Mouse (Mus musculus): Measurements from ENCODE around the gene Plcd1. TPM values are rescaled to one million over a fixed set of nuclear protein-coding genes. Genes with fewer than 3 reads are reported as not detected.

The Plcd1 gene
- polyA plus RNA-seq, 1 experiment from 2014 or later, result 9.1 TPM

DNA sequence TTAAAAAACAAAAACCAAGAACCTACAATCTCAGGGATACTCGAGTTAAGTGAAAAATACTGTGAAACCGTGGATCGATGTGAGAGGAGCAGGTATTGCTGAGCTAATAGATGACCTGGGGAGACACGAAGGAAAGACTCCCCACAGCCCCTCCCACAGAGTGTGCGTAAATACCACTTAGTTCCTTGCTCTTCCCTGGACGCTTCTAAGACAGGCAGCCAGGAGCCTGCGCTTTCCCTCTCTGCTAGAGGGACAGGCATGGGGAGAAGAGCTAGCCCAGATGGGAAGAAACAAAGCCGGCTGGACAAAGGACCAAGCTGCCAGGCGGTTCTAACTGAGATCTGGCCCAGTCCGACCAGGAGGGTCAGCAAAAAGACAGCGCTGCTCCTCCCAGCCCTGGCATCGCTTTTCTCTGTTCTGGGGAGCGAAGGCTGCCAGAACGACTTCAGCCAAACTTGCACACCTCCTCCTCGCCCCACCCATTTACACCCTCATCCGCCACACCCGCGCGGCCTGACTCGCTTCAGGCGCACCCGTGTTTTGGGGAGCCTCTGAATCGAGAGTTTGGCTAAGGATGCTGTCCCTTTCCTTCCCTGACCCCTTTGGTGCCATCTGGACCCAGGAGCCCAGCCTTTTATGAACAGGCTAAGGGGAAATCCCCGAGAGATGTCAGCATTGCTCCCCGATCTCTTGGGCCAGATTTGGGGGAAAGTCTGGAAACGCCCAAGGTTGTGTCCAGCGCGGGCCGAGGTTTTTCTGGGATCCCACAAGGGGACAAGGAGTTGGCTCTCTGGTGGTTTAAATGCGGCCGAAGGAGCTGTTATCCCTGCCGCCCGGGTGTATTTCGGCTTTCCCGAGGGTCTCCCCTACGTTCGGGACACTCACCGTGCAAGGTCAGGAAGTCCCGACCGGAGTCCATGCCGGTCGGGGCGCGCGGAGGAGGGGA lies 556 bp downstream of the Plcd1 start:
- WGBS, result 4% methylated on average over 45 of the region's 45 CpGs
- peak overlapping the region; percentile 73 for H3K27ac ChIP-seq (ENCODE audit: low read length)
- DNase-seq (ENCODE audit: low spot score) (peak; percentile 53), ATAC-seq (no peak)
- H3K4me2 ChIP-seq (replicated peaks; ENCODE audit: low read depth, low read length), result peak overlapping the region; percentile 84
- no peaks in the 10 kb centered on the region for H3K27me3 ChIP-seq (replicated peaks; ENCODE audit: insufficient read depth, low read length)
- peak overlapping the region; percentile 40 for H3K9ac ChIP-seq (replicated peaks; ENCODE audit: low read depth)
- TF ChIP-seq CTCF (IDR thresholded peaks at IDR 0.05) (no peak), EP300 (IDR thresholded peaks at IDR 0.05) (no peak)
- H3K4me1 ChIP-seq (ENCODE audit: insufficient read depth, low read depth, low read length), result 0 out of 2 replicates have a peak, but pooled peaks cover 3% of the 10 kb centered on the region
- H3K4me3 ChIP-seq (ENCODE audit: low read depth, low read length), result peak overlapping the region; percentile 54
- H3K9me3 ChIP-seq (ENCODE audit: low read length), result no peaks in the 10 kb centered on the region
- no peaks in the 10 kb centered on the region for H3K36me3 ChIP-seq (ENCODE audit: insufficient read depth, low read length)

DNA sequence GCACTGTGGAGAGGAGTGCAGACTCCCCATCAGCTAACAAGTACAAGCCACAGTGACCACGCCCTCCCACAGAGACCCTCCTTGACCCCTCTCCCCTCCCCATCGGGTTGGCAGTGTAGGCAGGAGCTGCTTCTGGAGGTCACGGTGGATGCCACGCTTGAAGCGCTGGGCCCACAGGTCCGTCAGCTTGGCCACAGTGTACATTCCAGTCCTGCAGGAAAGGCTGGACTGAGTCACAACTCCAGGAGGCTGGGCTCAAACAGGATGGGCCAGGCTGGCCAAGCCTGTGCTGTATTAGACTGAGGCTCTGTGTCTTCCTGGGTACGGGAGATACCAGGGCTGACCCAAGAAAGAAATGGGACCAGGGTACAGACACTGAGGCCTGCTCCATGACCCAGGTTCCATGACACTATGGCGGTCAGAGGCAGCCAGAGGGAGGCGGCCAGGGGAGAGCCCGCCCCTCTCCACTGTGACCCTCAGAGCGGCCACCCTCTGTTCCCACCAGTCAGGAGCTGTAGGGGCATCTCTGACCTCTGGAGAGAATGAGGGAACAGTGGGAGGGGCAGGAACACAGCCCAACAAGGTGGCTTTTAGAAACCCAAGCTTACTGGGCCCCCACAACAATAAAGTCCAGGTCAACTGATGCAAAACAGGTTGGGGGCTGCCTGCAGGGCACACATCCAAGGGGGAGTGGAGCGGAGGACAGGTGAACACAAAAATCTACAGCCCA lies 1.6 kb downstream of the Plcd1 start:
- Histone ChIP-seq H3K27ac (ENCODE audit: low read length) (no peak overlapping the region), H3K4me2 (replicated peaks; ENCODE audit: low read depth, low read length) (no peak overlapping the region), H3K4me3 (ENCODE audit: low read depth, low read length) (no peak overlapping the region), H3K9me3 (ENCODE audit: low read length) (no peaks in the 10 kb centered on the region), H3K9ac (replicated peaks; ENCODE audit: low read depth) (no peak overlapping the region), H3K4me1 (ENCODE audit: insufficient read depth, low read depth, low read length) (0 out of 2 replicates have a peak, but pooled peaks cover 3% of the 10 kb centered on the region), H3K27me3 (replicated peaks; ENCODE audit: insufficient read depth, low read length) (no peaks in the 10 kb centered on the region), H3K36me3 (ENCODE audit: insufficient read depth, low read length) (no peaks in the 10 kb centered on the region)
- DNase-seq (ENCODE audit: low spot score) (no peak), ATAC-seq (no peak)
- TF ChIP-seq CTCF (IDR thresholded peaks at IDR 0.05), result no peak
- no peak for TF ChIP-seq EP300 (IDR thresholded peaks at IDR 0.05)
- 72% methylated on average over 11 of the region's 12 CpGs for WGBS

DNA sequence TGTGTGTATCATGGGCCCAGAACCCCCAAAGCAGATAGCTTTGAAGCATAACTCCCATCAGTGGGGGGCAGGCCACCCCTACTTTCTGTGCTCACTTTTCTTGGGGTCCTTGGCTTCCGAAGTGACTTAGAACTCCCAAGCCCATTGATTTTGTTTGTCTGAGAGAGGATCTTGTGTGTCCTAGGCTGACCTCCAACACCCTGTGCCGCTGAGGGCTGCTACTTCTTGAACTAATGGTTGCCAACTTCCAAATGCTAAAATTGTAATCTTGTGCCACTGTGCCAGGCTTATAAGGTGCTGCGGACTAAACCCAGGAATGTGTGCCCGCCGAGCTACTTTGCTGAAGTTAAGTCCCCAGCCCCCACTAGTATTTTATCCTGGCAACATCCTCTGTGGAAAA lies 2.8 kb downstream of the Plcd1 start:
- no peak for DNase-seq (ENCODE audit: low spot score)
- no peak overlapping the region for H3K9ac ChIP-seq (replicated peaks; ENCODE audit: low read depth)
- TF ChIP-seq CTCF (IDR thresholded peaks at IDR 0.05), result no peak
- no peak for TF ChIP-seq EP300 (IDR thresholded peaks at IDR 0.05)
- H3K9me3 ChIP-seq (ENCODE audit: low read length), result no peaks in the 10 kb centered on the region
- no peak for ATAC-seq
- no peaks in the 10 kb centered on the region for H3K27me3 ChIP-seq (replicated peaks; ENCODE audit: insufficient read depth, low read length)
- H3K27ac ChIP-seq (ENCODE audit: low read length), result no peak overlapping the region
- H3K4me1 ChIP-seq (ENCODE audit: insufficient read depth, low read depth, low read length), result 0 out of 2 replicates have a peak, but pooled peaks cover 3% of the 10 kb centered on the region
- 94% methylated on average over 5 of the region's 5 CpGs for WGBS
- H3K4me2 ChIP-seq (replicated peaks; ENCODE audit: low read depth, low read length), result no peak overlapping the region
- no peak overlapping the region for H3K4me3 ChIP-seq (ENCODE audit: low read depth, low read length)
- H3K36me3 ChIP-seq (ENCODE audit: insufficient read depth, low read length), result no peaks in the 10 kb centered on the region

DNA sequence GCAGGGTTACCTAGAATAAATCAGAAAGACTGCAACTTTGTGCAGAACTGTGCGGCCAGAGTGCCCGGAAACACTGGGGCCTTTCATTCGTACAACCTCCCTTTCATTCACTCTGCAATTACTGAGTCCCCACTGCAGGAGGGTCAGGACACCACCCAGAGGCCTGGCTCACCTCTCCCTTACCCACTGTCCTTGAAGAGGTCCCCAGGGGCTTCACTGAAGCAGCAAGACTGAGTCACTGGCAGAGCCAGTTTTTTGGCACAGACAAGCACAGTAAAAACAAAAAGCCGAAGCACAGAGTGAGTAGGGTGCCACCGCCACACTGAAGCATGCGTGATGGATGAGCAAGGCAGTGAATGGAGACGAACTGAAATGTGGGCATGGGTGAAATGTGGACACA lies 3.9 kb downstream of the Plcd1 start:
- Histone ChIP-seq H3K4me1 (ENCODE audit: insufficient read depth, low read depth, low read length) (0 out of 2 replicates have a peak, but pooled peaks cover 3% of the 10 kb centered on the region), H3K36me3 (ENCODE audit: insufficient read depth, low read length) (no peaks in the 10 kb centered on the region), H3K9me3 (ENCODE audit: low read length) (no peaks in the 10 kb centered on the region), H3K4me2 (replicated peaks; ENCODE audit: low read depth, low read length) (no peak overlapping the region), H3K27ac (ENCODE audit: low read length) (no peak overlapping the region), H3K9ac (replicated peaks; ENCODE audit: low read depth) (no peak overlapping the region), H3K4me3 (ENCODE audit: low read depth, low read length) (no peak overlapping the region), H3K27me3 (replicated peaks; ENCODE audit: insufficient read depth, low read length) (no peaks in the 10 kb centered on the region)
- 78% methylated on average over 7 of the region's 7 CpGs for WGBS
- ATAC-seq (no peak), DNase-seq (ENCODE audit: low spot score) (no peak)
- TF ChIP-seq EP300 (IDR thresholded peaks at IDR 0.05) (no peak), CTCF (IDR thresholded peaks at IDR 0.05) (no peak)

DNA sequence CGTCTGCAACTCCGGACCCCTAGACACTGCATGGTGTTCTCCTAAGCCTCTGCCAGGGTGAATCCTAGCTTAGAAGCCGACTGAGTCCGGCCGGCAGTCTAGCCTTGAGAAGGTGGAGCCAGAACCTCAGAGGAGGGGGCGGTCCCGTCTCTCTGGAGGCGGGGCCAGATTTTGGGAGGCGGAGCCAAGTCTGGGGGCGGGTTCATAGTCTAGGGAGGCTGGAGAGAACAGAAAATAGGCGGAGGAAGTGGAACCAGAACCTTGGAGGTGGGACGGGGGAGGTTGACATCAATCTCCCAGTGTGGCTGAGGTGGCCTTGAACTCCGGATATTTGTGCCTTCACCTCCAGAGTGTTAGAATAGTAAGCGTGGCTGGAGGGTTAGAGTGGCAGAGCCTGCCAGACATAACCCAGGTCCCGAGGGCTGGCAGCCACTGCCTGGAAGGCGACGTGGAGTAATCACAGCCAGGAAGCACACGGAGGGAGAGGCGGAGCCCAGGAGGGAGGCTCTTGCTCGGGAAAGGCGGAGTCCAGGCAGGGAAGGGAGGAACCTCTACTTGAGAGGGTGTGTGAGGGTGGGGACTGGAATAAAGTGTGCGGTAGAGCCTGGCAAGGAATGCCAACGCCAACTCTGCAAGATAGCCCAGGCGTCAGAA lies 5.0 kb downstream of the Plcd1 start:
- Histone ChIP-seq H3K4me3 (ENCODE audit: low read depth, low read length) (peak overlapping the region; percentile 29), H3K4me1 (ENCODE audit: insufficient read depth, low read depth, low read length) (0 out of 2 replicates have a peak, but pooled peaks cover 3% of the 10 kb centered on the region), H3K27me3 (replicated peaks; ENCODE audit: insufficient read depth, low read length) (no peaks in the 10 kb centered on the region), H3K36me3 (ENCODE audit: insufficient read depth, low read length) (no peaks in the 10 kb centered on the region), H3K4me2 (replicated peaks; ENCODE audit: low read depth, low read length) (peak overlapping the region; percentile 58), H3K27ac (ENCODE audit: low read length) (peak overlapping the region; percentile 74), H3K9me3 (ENCODE audit: low read length) (no peaks in the 10 kb centered on the region), H3K9ac (replicated peaks; ENCODE audit: low read depth) (no peak overlapping the region; the same call in 1 of the 2 replicates)
- DNase-seq (ENCODE audit: low spot score) (peak; percentile 98), ATAC-seq (peak; percentile 95)
- TF ChIP-seq CTCF (IDR thresholded peaks at IDR 0.05) (no peak), EP300 (IDR thresholded peaks at IDR 0.05) (no peak)
- 1% methylated on average over 24 of the region's 24 CpGs for WGBS

DNA sequence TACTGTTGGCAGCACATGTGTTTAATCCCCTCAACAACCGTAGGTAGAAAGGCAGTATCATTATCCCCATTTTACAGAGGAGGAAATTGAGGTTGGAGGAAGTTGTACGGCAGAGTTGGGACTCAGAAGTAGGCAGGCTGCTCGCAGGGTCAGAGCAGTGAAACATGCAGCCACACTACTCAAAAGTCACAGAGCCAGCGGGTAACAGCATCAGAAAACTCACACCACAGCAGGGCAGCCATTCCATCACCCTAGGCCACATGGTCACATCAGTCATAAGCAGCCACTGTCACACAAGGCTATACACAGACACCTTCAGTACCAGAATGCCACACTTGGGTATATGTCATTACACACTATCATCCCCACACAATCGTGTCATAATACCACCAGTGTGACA lies 6.0 kb downstream of the Plcd1 start:
- no peaks in the 10 kb centered on the region for H3K36me3 ChIP-seq (ENCODE audit: insufficient read depth, low read length)
- no peaks in the 10 kb centered on the region for H3K4me1 ChIP-seq (ENCODE audit: insufficient read depth, low read depth, low read length)
- no peak overlapping the region for H3K4me2 ChIP-seq (replicated peaks; ENCODE audit: low read depth, low read length)
- WGBS, result 80% methylated on average over 5 of the region's 5 CpGs
- H3K27ac ChIP-seq (ENCODE audit: low read length), result no peak overlapping the region
- H3K4me3 ChIP-seq (ENCODE audit: low read depth, low read length), result no peak overlapping the region
- TF ChIP-seq CTCF (IDR thresholded peaks at IDR 0.05) (no peak), EP300 (IDR thresholded peaks at IDR 0.05) (no peak)
- H3K27me3 ChIP-seq (replicated peaks; ENCODE audit: insufficient read depth, low read length), result no peaks in the 10 kb centered on the region
- H3K9ac ChIP-seq (replicated peaks; ENCODE audit: low read depth), result no peak overlapping the region
- DNase-seq (ENCODE audit: low spot score) (no peak), ATAC-seq (no peak)
- H3K9me3 ChIP-seq (ENCODE audit: low read length), result no peaks in the 10 kb centered on the region
